Mouse (Mus musculus): ENCODE measurements around the gene Rhoc. TPM values are rescaled to one million over a fixed set of nuclear protein-coding genes. Genes with fewer than 3 reads are reported as not detected.

Gene Rhoc
- polyA plus RNA-seq, 1 experiment from 2014 or later, result 59.6 TPM

- 56% methylated on average over 2 of the region's 2 CpGs for WGBS
- ATAC-seq (ENCODE audit: low FRiP score), result no peak
Observed at GRCm38 (mm10) chr3:104767141-104767540, 21.0 kb upstream of the Rhoc start.

GRCm38 (mm10) chr3:104767716-104768115 is 20.5 kb upstream of the Rhoc start:
- 85% methylated on average over 4 of the region's 4 CpGs for WGBS
- H3K27ac ChIP-seq, result no peak overlapping the region
- H3K4me3 ChIP-seq (replicated peaks; ENCODE audit: low read length), result no peak overlapping the region
- H3K4me2 ChIP-seq (replicated peaks), result no peak overlapping the region
- ATAC-seq (ENCODE audit: low FRiP score) (no peak), DNase-seq (ENCODE audit: low spot score) (no peak)
- no peaks in the 10 kb centered on the region for H3K36me3 ChIP-seq (replicated peaks; ENCODE audit: control insufficient read depth, insufficient read depth)
- H3K9me3 ChIP-seq (ENCODE audit: control insufficient read depth, low read length), result no peaks in the 10 kb centered on the region
- no peaks in the 10 kb centered on the region for H3K27me3 ChIP-seq (ENCODE audit: control insufficient read depth, insufficient read depth, low read length)
- no peak overlapping the region for H3K9ac ChIP-seq
- H3K4me1 ChIP-seq (replicated peaks; ENCODE audit: control insufficient read depth, insufficient read depth, low read length), result no peaks in the 10 kb centered on the region

More at GRCm38 (mm10) chr3:104767141-104767540, 21.0 kb upstream of the Rhoc start:
- no peak overlapping the region for H3K4me3 ChIP-seq (replicated peaks; ENCODE audit: low read length)
- no peak overlapping the region for H3K9ac ChIP-seq
- H3K4me2 ChIP-seq (replicated peaks), result no peak overlapping the region
- no peaks in the 10 kb centered on the region for H3K36me3 ChIP-seq (replicated peaks; ENCODE audit: control insufficient read depth, insufficient read depth)
- no peak overlapping the region for H3K27ac ChIP-seq
- H3K27me3 ChIP-seq (ENCODE audit: control insufficient read depth, insufficient read depth, low read length), result no peaks in the 10 kb centered on the region
- DNase-seq (ENCODE audit: low spot score), result no peak
- H3K4me1 ChIP-seq (replicated peaks; ENCODE audit: control insufficient read depth, insufficient read depth, low read length), result no peaks in the 10 kb centered on the region
- no peaks in the 10 kb centered on the region for H3K9me3 ChIP-seq (ENCODE audit: control insufficient read depth, low read length)

GRCm38 (mm10) chr3:104769135-104769534 is 19.0 kb upstream of the Rhoc start:
- H3K9me3 ChIP-seq (ENCODE audit: control insufficient read depth, low read length), result no peaks in the 10 kb centered on the region
- ATAC-seq (ENCODE audit: low FRiP score) (no peak), DNase-seq (ENCODE audit: low spot score) (no peak)
- H3K36me3 ChIP-seq (replicated peaks; ENCODE audit: control insufficient read depth, insufficient read depth), result no peaks in the 10 kb centered on the region
- no peak overlapping the region for H3K9ac ChIP-seq
- no peak overlapping the region for H3K4me2 ChIP-seq (replicated peaks)
- no peaks in the 10 kb centered on the region for H3K4me1 ChIP-seq (replicated peaks; ENCODE audit: control insufficient read depth, insufficient read depth, low read length)
- no peak overlapping the region for H3K27ac ChIP-seq
- H3K27me3 ChIP-seq (ENCODE audit: control insufficient read depth, insufficient read depth, low read length), result no peaks in the 10 kb centered on the region
- 25% methylated on average over 3 of the region's 3 CpGs for WGBS
- no peak overlapping the region for H3K4me3 ChIP-seq (replicated peaks; ENCODE audit: low read length)

GRCm38 (mm10) chr3:104770035-104770434 is 18.1 kb upstream of the Rhoc start:
- DNase-seq (ENCODE audit: low spot score) (no peak), ATAC-seq (ENCODE audit: low FRiP score) (no peak)
- Histone ChIP-seq H3K27ac (no peak overlapping the region), H3K27me3 (ENCODE audit: control insufficient read depth, insufficient read depth, low read length) (no peaks in the 10 kb centered on the region), H3K36me3 (replicated peaks; ENCODE audit: control insufficient read depth, insufficient read depth) (no peaks in the 10 kb centered on the region), H3K4me3 (replicated peaks; ENCODE audit: low read length) (no peak overlapping the region), H3K4me2 (replicated peaks) (no peak overlapping the region), H3K9ac (no peak overlapping the region), H3K4me1 (replicated peaks; ENCODE audit: control insufficient read depth, insufficient read depth, low read length) (no peaks in the 10 kb centered on the region), H3K9me3 (ENCODE audit: control insufficient read depth, low read length) (no peaks in the 10 kb centered on the region)
- WGBS, result 61% methylated on average over 10 of the region's 10 CpGs

- 72% methylated on average over 3 of the region's 3 CpGs for WGBS
- no peaks in the 10 kb centered on the region for H3K4me1 ChIP-seq (replicated peaks; ENCODE audit: control insufficient read depth, insufficient read depth, low read length)
- no peaks in the 10 kb centered on the region for H3K9me3 ChIP-seq (ENCODE audit: control insufficient read depth, low read length)
Observed at GRCm38 (mm10) chr3:104770918-104771317, 17.3 kb upstream of the Rhoc start.

GRCm38 (mm10) chr3:104771460-104771859 is 16.7 kb upstream of the Rhoc start:
- 64% methylated on average over 6 of the region's 6 CpGs for WGBS
- no peaks in the 10 kb centered on the region for H3K4me1 ChIP-seq (replicated peaks; ENCODE audit: control insufficient read depth, insufficient read depth, low read length)
- no peaks in the 10 kb centered on the region for H3K9me3 ChIP-seq (ENCODE audit: control insufficient read depth, low read length)
- H3K27me3 ChIP-seq (ENCODE audit: control insufficient read depth, insufficient read depth, low read length), result peaks cover 11% of the 10 kb centered on the region
- H3K4me3 ChIP-seq (replicated peaks; ENCODE audit: low read length), result no peak overlapping the region
- H3K36me3 ChIP-seq (replicated peaks; ENCODE audit: control insufficient read depth, insufficient read depth), result no peaks in the 10 kb centered on the region
- H3K4me2 ChIP-seq (replicated peaks), result no peak overlapping the region
- H3K9ac ChIP-seq, result no peak overlapping the region
- H3K27ac ChIP-seq, result no peak overlapping the region
- DNase-seq (ENCODE audit: low spot score) (no peak), ATAC-seq (ENCODE audit: low FRiP score) (no peak)

More at GRCm38 (mm10) chr3:104770918-104771317, 17.3 kb upstream of the Rhoc start:
- no peak overlapping the region for H3K4me2 ChIP-seq (replicated peaks)
- no peak overlapping the region for H3K9ac ChIP-seq
- DNase-seq (ENCODE audit: low spot score), result no peak
- no peak overlapping the region for H3K4me3 ChIP-seq (replicated peaks; ENCODE audit: low read length)
- H3K27me3 ChIP-seq (ENCODE audit: control insufficient read depth, insufficient read depth, low read length), result peaks cover 5% of the 10 kb centered on the region
- no peaks in the 10 kb centered on the region for H3K36me3 ChIP-seq (replicated peaks; ENCODE audit: control insufficient read depth, insufficient read depth)
- H3K27ac ChIP-seq, result no peak overlapping the region
- ATAC-seq (ENCODE audit: low FRiP score), result no peak

- H3K27me3 ChIP-seq (ENCODE audit: control insufficient read depth, insufficient read depth, low read length), result peaks cover 29% of the 10 kb centered on the region
- ATAC-seq (ENCODE audit: low FRiP score) (no peak), DNase-seq (ENCODE audit: low spot score) (no peak)
- H3K9me3 ChIP-seq (ENCODE audit: control insufficient read depth, low read length), result no peaks in the 10 kb centered on the region
- H3K4me2 ChIP-seq (replicated peaks), result no peak overlapping the region
- no peaks in the 10 kb centered on the region for H3K36me3 ChIP-seq (replicated peaks; ENCODE audit: control insufficient read depth, insufficient read depth)
- no peak overlapping the region for H3K27ac ChIP-seq
- WGBS, result 81% methylated on average over 7 of the region's 7 CpGs
- H3K9ac ChIP-seq, result no peak overlapping the region
- H3K4me3 ChIP-seq (replicated peaks; ENCODE audit: low read length), result no peak overlapping the region
- no peaks in the 10 kb centered on the region for H3K4me1 ChIP-seq (replicated peaks; ENCODE audit: control insufficient read depth, insufficient read depth, low read length)
Observed at GRCm38 (mm10) chr3:104773301-104773700, 14.9 kb upstream of the Rhoc start.

GRCm38 (mm10) chr3:104777342-104777741 is 10.8 kb upstream of the Rhoc start:
- peak; percentile 71 for DNase-seq (ENCODE audit: low spot score)
- Histone ChIP-seq H3K9me3 (ENCODE audit: control insufficient read depth, low read length) (no peaks in the 10 kb centered on the region), H3K36me3 (replicated peaks; ENCODE audit: control insufficient read depth, insufficient read depth) (no peaks in the 10 kb centered on the region), H3K4me1 (replicated peaks; ENCODE audit: control insufficient read depth, insufficient read depth, low read length) (peaks cover 14% of the 10 kb centered on the region), H3K27ac (no peak overlapping the region), H3K4me2 (replicated peaks) (peak overlapping the region; percentile 56), H3K9ac (no peak overlapping the region), H3K4me3 (replicated peaks; ENCODE audit: low read length) (peak overlapping the region; percentile 23), H3K27me3 (ENCODE audit: control insufficient read depth, insufficient read depth, low read length) (peaks cover 69% of the 10 kb centered on the region)
- 1% methylated on average over 20 of the region's 20 CpGs for WGBS
- peak; percentile 22; the same call in 1 of the 2 replicates for ATAC-seq (ENCODE audit: low FRiP score)

- no peak overlapping the region; the same call in 1 of the 2 replicates for H3K4me2 ChIP-seq (replicated peaks)
- H3K9ac ChIP-seq, result no peak overlapping the region
- no peaks in the 10 kb centered on the region for H3K9me3 ChIP-seq (ENCODE audit: control insufficient read depth, low read length)
- no peaks in the 10 kb centered on the region for H3K36me3 ChIP-seq (replicated peaks; ENCODE audit: control insufficient read depth, insufficient read depth)
- no peak for ATAC-seq (ENCODE audit: low FRiP score)
- peaks cover 14% of the 10 kb centered on the region for H3K4me1 ChIP-seq (replicated peaks; ENCODE audit: control insufficient read depth, insufficient read depth, low read length)
- DNase-seq (ENCODE audit: low spot score), result peak; percentile 78
- H3K4me3 ChIP-seq (replicated peaks; ENCODE audit: low read length), result no peak overlapping the region
- H3K27me3 ChIP-seq (ENCODE audit: control insufficient read depth, insufficient read depth, low read length), result peaks cover 95% of the 10 kb centered on the region
- WGBS, result 1% methylated on average over 7 of the region's 7 CpGs
- no peak overlapping the region for H3K27ac ChIP-seq
Observed at GRCm38 (mm10) chr3:104779949-104780348, 8.2 kb upstream of the Rhoc start.
